Mouse (Mus musculus): Measurements from ENCODE around the gene Dync1li1. TPM values are rescaled to one million over a fixed set of nuclear protein-coding genes. Genes with fewer than 3 reads are reported as not detected.
A peak's percentile ranks its signal among the peaks of the same experiment; 100 is the strongest.
"Not testable (repeated sequence)": the region's sequence is repeated elsewhere in the genome, so short reads cannot be mapped to it uniquely, and the experiment has no call there.

Dync1li1 gene
- 10 to 100 TPM; 37.9 to 38.4 TPM for total RNA-seq (2021)
- long read RNA-seq, experiment 1, transcript Dync1li1-201 (13 exons, 2,601 nt), result major isoform, 45 of 48 reads
- long read RNA-seq, experiment 1, partial matches to known transcripts, result 1 of 48 reads
- long read RNA-seq, experiment 1, other reads (novel, unspliced or antisense), result 2 of 48 reads
- long read RNA-seq, experiment 2, transcript Dync1li1-201 (13 exons, 2,601 nt), result major isoform, 51 of 54 reads
- long read RNA-seq, experiment 2, partial matches to known transcripts, result 1 of 54 reads
- long read RNA-seq, experiment 2, other reads (novel, unspliced or antisense), result 2 of 54 reads

DNA sequence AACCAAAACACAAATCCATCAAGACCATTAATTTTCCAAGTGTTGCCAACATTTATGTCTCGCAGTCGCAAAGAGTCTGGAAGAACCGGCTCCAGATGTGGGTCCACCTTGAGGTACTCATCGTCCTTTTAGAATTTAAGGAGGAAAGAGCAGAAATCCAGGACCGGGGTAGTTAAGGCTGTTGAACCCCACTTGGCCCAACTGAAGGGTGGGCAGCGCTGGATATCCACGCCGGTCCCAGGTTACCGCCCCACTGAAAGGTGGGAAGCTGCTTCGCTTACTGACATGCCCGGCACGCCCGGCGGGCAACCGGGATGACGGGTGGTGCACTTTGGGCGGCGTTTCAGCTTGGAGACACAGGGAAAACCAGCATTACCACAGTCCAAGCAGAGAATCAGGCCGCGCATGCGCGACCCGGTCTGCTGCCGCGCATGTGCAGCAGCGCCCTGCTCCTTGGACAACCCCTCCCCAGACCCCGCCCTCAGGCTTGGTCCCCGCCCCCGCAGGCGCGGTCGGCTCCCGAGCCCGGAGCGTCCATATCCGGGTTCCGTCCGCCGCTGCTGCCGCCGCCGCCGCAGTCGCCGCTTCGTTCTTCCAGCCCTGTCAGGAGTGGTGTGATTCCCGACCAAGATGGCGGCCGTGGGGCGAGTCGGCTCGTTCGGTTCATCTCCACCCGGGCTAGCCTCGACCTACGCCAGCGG lies at the start of gene Dync1li1:
TSS of gene Dync1li1 (plus strand) at position 539 of the 701 bp plus-strand sequence.
- DNase-seq, result peak; percentile 99

DNA sequence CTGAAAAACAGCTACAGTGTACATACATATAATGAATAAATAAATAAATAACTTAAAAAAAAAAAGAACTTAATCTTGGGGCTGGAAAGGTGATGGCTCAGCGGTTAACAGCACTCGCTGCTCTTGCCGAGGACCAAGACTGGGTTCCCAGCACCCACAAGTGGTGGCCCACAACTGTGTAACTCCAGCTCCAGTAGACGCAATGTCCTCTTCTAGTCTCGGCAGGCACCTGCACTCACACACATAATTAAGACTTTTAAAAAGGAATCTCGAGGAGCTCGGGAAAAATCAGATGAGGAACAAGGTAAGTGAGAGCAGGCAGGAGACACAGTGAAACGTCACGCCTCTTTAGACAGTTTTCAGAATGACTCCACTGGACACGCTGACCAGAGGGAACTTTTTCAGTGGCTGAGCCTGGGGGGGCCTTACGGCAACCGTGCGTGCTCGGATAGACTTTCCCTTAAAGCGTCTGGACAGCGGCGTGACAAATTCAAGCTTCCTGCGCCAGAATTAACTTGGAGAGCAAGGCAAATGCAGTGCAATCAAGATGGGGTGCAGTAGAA lies 49.3 kb upstream of the Dync1li1 start:
- DNase-seq, result no peak

DNA sequence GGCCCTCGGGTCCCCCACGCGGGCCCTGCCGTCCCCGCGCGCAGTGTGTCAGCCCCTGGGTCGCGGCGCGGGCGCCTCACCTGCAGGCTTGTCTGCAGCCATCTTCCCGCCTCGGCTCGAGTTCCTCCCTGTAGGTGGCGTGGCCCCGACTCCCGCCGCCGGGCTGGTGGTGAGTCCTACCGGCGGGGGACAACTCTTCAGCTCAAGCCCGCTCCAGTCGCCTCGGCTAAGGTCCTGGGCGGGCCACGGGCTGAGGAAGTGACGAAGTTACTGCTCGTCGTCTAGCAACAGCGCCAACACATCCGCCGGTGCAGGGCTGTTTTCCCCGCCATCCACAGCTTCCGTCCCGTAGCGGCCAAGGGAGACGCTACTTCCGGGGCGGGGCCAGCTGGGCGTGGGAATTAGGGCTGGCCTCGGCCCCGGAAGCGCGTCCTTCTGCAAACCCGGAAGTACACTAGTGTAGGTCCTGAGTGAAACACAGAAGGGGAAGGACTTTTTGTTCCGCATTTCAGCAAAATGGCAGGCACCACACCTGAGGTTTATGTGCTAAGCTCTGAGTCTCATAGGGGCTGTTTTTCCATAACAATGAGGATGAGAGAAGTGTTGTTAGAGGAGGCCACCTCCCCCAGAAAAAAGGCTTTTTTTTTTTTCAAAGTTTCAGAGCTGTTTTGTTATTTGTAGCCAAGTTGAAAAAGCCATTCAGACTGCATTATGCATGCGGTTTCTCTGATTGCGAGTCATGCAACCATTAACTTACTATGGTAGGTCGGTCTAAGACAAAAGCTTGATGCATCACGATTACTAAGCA lies 48.5 kb upstream of the Dync1li1 start, which contains the start of gene Cnot10:
TSS of gene Cnot10 (minus strand) at position 346 of the 808 bp plus-strand sequence.
- peak; percentile 99 for DNase-seq

DNA sequence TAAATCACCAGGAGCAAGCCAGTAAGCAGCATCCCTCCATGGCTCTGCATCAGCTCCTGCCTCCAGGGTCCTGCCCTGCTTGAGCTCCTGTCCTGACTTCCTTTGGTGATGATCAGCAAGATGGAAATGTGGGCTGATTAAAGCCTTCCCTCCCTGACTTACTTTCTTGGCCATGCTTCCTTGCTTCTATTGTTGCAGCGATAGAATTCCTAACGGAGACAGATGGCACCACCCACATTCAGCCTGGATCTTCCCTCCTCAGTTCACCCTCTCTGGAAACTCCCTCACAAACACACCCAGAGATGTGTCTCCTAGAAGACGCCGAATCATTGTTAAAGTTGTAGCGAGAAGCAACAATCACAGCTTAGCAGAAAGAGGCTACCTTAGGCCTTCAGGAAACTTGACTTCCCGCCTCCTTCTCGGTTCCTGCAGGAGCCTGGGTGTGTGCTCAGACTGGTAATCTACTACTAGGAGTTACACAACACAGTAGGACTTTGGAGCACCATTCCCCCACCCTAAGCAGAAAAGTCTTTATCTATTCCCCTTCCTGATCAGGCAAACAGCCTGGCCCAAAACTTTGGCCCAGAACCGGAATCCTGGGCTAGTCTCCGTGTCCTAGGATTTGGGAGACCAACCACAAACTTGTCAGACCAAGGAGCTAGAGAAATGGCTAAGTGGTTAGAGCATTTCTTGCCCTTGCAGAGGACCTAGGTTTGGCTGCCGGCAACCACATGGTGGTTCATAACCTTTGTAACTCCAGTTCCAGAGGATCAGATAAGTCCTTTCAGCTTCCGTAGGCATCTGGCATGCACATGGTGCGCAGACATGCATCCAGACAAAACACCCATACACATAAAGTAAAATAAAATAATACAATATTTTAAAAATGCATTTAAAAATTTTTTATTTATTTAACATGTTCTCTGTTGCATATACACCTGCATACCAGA lies 41.8 kb upstream of the Dync1li1 start:
- DNase-seq, result no peak

DNA sequence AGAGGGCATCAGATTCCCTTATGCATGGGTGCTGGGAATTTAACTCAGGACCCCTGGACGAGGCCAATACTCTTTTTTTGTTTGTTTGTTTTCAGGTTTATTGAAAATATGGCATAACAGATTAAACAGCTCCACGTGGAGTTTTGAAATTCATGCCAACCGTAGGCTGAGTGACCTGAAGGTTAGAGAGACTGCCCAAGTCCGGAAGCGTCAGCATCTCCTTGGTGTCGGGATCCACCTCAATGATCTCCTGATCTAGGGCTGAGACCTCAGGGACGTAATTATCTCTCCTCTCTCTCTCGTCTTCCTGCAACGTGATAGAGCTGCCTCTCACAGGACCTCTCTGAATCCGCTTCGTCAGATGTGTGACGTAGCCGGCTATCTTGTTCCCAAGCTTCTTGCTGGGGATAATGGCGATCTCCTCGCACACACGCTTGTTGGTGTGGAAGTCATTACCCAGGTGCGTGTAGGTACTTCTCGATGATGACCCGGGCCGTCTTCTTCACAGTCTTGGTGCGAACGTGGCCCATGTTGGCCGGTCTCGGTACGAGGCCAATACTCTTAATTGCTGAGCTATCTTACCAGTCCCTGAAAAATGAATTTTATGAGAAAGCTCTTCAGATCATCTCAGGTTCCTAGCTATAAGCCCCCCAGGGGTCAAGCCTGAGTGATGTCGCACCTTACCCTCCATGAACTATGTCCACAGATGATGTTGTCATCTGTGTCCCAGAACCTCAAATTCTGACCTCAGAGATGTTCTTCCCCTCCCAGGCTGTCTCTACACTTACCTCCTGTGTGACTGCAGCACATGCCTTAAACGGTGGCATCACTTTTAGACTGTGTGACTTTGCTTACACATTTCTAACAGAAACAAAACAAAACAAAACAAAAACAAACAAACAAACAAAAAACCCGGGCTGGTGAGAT lies 40.8 kb upstream of the Dync1li1 start:
- no peak for DNase-seq

DNA sequence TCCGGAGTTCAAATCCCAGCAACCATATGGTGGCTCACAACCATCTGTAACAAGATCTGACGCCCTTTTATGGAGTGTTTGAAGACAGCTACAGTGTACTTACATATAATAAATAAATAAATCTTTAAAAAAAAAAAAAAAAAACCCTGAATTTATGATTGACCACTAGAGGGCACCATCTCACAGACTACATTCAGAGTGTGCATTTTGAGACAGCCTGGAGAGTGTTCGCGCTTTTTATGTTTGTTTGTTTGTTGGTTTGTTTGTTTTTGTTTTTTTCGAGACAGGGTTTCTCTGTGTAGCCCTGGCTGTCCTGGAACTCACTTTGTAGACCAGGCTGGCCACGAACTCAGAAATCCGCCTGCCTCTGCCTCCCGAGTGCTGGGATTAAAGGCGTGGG lies 40.1 kb upstream of the Dync1li1 start:
- not testable (repeated sequence) for DNase-seq

DNA sequence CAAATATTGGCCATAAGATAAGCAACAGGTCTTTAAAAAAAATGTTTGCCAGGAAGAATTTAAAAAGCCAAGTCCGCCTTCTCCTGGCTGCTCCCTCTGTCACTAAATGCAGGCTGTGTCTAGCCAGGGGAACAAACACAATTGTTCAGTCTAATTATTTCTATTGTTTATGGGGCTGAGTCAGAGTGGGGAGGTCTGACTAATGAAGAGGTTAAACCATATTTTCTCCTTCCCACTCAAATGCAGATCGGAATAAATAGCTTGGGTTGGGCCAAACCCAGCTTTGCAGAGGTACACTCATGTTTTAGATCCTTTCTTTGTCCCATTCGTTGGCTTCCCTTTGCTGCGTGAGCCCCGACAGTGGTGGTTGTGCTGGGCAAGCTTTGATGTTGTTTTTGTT lies 39.2 kb upstream of the Dync1li1 start:
- no peak for DNase-seq

DNA sequence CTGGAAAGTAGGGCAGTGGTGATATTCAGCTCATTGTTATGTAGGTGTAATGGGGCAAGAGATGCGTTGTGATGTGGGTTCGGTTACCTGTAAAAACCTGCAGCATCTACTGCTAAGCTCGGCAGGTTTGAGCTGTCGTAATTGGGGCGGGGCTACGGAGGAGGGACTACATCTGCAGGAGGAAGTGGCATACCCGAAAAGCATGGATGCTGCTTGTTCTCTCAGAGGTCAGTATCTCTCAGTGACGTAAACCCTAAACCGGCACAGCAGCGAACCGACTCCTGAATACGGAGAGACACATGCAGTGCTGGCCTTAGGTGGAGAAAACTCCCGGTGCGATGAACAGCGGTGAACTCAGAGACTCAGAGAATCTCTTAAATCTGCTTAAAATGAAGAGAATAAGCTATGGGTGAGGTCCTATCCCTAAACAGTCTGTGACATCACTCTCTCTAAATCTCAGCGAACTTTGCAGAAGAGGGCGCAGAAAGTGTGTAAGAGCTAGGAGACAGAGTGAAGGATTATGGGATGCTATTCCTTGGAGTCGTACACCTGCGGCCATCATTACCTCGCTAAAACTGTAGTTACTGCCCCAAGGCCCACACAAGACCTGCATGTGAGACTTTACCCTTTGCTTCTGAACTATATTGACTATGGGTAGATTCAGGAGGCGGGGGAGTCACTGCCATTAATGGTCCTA lies 37.5 kb upstream of the Dync1li1 start:
- DNase-seq, result no peak

DNA sequence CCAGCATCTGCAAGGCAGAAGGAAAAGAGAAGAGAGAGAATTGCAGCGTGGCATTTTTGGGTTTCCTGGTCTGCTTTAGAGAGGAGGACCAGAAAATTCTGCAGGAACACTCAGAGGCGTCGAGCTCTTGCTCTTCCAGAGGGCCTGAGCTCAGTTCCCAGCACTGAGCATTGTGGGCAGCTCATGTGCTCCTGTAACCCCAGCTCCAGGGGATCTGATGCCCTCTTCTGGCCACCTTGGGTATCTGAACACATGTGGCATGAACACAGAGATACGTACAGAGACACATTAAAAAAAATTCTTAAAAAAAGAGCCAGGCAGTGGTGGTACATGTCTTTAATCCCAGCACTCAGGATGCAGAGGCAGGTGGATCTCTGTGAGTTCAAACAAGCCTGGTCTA lies 33.2 kb upstream of the Dync1li1 start:
- DNase-seq, result no peak

DNA sequence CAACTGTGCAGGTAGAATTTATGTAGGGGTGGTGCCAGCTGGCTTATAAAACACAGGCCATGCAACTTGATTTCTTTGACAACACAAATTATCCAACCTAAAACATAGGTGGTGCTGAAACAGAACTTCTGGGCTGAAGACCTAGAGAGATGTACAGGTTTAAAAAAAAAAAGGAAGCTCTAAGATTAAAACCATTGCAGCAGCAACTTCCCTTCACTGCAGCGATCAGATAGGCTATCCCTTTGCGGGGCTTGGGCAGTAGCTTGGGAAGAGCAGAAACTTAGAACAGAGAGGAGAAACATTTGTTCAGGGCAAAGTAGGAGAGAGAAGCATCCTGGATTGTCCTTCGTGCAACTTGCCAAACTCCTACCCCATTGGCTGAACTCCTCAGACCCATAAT lies 31.9 kb upstream of the Dync1li1 start:
- no peak for DNase-seq

DNA sequence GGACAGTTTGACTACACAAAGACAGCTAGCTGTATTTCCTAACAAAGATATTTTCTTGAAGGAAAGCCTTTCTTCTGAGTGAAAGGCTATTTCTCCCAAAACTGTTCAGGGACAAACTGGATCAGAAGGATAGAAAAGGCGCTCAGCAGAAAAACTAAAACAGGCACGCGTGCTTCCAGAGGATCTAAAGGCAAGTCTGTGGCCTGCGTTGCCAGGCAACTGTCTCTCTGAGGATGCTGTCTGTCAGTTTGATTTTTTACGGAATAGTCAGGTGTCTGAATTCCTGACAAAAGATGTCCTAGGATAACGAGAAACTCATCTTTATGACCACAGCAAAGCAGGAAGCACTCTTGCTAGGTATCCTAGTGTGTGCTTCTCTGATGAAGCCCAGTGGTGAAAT lies 28.1 kb upstream of the Dync1li1 start:
- no peak for DNase-seq

DNA sequence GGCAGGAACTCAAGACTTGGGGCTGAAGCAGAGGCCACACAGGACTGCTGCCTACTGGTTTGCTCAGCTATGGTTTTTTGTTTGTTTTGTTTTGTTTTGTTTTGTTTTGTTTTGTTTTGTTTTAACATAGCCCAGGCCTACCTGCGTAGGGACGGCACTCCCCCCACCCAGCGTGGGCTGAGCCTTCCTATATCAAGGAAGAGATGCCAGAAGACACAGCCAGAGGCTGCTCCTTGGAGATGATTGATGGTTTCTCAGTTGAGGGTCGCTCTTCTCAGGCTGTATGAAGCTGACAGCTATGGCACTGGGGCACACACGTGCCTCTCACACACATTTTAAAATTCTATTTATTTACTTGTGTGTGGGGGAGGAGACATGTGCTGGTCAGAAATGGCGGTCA lies 27.6 kb upstream of the Dync1li1 start:
- no peak for DNase-seq

DNA sequence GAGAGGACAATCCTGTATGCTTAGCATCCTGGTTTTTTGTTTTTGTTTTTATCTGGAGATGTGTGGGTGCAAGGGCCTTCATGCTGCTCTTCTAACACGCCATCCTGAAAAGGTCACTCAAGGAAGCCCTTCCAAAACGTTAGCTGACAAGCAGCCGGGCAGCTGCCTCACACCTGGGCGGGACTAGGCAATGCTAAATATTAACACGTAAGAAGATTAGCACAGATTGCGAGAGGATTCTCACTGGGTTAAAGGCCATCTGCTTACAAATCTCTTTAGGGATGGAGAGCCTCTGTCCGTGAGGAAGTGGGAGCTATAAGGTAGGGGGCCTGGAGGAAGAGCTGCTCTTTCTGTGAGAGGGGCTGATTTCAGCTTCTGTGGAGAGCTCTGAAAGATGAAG lies 26.6 kb upstream of the Dync1li1 start:
- DNase-seq, result no peak

DNA sequence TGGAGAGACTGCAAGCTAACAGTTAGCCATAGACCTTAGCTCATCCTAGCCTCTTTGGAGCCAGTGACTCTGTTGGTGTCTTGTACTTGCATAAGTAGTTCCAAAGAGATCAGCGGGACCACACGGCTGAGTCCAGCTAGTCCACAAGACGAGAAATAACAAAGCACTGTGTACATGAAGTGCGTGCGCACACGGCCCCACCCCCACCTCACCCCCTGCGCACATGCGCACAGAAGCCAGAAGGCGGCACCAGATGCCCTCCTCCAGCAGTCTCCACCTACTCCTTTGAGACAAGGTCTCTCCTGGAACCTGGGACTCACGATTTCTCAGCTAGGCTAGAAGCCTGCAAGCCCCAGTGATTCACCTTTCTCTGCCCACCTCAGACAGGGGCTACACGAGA lies 24.8 kb upstream of the Dync1li1 start:
- no peak for DNase-seq

DNA sequence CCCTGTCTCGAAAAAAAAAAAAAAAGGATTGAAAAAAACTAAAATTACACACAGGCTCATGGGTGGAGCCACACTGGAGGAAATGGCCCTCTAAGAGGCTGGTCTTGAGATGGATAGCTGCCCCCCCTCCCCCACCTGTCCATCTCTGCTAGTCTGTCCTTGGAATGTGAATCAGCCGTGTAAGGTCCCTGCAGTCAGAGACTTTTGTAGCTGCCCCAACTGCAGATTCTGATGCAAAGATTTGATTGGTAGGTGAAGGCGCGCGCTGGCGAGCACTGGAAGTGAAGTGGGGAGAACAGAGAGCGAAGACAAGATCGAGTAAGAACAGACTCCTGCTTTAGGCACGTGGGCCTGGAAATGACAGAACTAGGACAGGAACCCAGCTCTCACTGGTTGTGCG lies 21.7 kb upstream of the Dync1li1 start:
- DNase-seq, result no peak

DNA sequence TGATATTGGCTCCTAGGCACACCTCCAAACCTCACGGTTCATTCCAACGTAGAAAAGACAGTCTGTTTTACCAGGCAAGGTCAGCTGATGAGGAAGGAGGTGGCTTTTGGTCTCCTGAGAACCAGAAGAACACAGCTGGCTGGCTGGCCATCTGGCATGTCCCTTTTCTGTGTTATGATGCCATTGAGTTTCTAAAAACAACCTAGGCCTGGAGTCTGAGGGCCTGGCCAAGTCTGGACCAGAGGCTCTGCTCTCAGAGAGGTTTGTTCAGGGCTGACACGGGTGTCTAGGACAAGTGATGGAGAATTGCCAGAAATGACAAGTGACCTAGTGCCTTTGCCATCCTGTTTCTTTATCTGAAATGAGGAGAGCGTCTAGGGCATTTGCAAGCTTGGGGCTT lies 20.5 kb upstream of the Dync1li1 start:
- no peak for DNase-seq

DNA sequence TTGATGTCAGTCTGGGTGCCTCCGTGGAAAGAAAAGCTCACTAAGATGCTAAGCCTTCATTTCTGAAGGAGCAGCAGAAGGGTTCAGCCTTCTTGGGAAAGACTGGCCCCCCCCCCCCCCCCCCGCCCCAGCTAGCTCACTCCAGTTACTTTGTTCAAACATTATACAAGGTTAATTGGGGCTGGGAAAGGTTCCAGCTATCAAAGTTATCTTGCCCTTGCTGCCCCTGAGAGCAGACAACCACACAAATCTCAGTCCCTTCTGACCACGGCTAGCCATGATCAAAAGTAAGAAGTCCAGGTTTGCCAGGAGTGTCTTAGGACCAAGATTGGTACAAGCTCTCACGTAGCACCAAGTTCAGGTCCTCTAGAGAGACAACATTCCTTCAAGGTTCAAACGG lies 19.6 kb upstream of the Dync1li1 start:
- DNase-seq, result no peak

DNA sequence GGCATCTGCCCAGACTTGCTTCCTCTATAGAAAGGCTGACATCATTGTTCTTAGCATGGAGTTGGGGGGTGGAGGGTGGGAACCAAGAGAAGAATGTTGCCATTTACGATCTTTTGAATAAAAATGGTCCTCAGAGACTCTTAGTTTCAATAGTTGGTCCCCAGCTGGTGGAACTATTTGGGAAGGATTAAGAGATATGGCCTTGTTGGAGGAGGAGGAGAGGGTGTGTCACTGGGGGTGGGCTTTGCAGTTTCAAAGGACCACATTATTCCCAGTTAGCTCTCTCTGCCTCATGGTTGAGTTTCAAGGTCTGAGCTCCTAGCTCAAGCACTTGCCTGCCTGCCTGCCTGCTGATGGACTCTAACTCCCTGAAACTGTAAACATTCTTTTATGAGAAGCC lies 16.6 kb upstream of the Dync1li1 start:
- no peak for DNase-seq

DNA sequence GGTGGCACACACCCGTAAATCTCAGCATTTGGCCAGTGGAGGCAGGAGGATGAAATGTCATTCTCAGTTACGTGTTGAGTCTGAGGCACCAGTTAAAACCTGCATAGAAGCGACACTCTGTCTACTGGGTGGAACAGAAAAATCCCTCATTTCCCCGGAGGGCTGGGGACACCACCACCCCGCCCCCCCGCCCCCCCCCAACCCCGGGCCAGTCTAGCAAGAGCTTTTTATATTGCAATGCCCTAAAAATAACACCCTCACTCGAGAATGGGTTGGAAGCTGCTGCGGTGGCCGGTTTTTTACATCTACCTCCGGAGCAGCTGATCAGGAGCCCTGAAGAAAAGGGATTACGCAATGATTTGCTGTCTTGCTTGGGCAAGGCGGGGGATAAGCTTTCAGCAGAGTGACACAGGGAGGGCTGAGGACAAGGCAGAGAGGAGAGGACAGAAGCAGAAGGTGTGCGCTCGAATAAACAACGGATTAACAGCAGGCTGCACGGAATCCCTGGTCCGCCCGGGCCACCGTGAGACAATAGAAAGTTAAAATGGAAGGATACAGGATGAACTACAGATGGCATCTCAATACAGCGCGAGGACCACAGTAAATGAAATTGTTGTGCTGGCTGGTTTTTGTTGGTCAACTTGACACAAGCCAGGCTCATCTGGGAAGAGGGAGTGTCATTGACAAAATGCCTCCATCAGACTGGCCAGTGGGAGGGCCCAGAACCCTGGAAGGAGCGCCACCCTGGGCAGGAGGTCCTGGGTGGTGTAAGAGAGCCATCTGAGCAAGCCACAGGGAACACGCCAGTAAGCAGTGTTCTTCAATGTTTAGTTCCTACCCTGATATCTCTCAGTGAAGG lies 15.7 kb upstream of the Dync1li1 start:
- DNase-seq, result no peak
